Mouse (Mus musculus) liver, adult 2 months (tissue): Measurements from ENCODE around the gene Zkscan4.

Source experiments
- CTCF ChIP-seq: fragments of 200-500 bp; IDR thresholded peaks from 2 replicates; pipeline ENCODE4 v1.5.1; 2011; ENCODE audit warnings: low read depth, low read length, control low read depth
- POLR2A ChIP-seq: fragments of 200-500 bp; IDR thresholded peaks from 2 replicates; pipeline ENCODE4 v1.6.1; 2011; ENCODE audit warnings: low read length, control low read depth; ENCODE audit not compliant: insufficient read depth; ENCODE audit errors: extremely low read depth

GRCm38 (mm10) chr13:21435476-21435875 is 43.2 kb upstream of the Zkscan4 start:
- TF ChIP-seq CTCF (no peak), POLR2A (no peak)
